ENCODE assay signal across 9 mouse cellular contexts in the genomic region with DNA sequence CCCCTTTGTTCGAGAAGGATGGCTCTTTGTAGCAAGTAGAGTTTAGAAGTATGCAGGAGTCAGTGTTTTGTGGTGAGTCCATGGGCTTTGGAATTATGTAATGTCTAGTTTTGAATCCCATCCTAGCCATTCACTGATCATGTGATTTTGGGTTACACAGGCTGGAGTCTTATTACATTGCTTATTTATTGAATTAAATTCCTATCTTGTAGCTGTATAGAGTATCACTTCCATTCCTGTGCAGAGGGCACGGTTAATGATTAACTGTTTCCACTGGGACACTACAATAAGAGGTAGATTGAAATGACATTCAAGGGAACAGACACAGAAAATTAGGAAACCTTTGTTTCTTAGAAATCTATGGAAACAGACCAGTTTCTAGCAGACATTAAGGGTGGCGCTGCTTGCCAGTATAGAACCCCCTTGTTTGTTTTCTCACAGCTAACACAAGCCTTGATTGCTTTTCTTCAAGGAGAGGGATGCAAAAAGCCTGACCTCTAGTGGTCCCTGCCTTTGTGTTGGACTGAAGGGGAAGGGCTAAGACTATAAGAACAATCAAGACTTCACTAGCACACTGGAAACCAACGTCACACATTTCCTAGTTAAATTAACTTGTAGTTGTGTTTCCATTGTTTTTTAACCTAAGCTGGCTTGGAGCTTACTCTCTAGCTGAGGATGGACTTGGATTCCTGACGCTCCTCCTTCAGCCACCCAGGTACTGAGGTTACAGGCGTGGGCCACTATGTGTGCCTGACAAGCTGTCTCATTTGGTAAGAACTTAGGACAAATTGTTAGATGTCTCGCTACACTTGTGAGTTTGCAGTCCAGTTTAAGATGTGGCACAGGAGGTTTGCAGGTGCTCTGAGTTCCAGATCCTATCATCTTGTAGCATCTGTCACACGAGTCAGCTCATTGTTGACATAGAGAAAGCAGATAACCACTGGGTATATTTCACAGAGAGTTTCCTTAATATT.
DNase-seq lines count a peak whose midpoint lies in the region; ATAC-seq and TF ChIP-seq lines count a peak whose summit lies in the region.
"Had no signal": no experiment of that assay in that cellular context is flagged by ENCODE, and none has a peak within 500 bp of the region (broad histone marks: within the 10 kb centered on the region; RNA-seq: fewer than 3 reads in every experiment).

No protein-coding gene starts in this region.

- ATAC-seq in forebrain, postnatal 0 days = no peak
- ATAC-seq in forebrain, embryonic 15.5 days (replicated peaks) = no peak
- ATAC-seq in kidney, postnatal 0 days (replicated peaks; ENCODE audit: low FRiP score, low read depth) = peak; percentile 62; the same call in 1 of the 2 replicates
- peak; percentile 73 for ATAC-seq in stomach, postnatal 0 days (ENCODE audit: low FRiP score, low TSS enrichment)
- ATAC-seq in monocyte, adult 5-6 weeks (replicated peaks; ENCODE audit: insufficient number of reproducible peaks, low FRiP score, low TSS enrichment, poor library complexity, severe bottlenecking) = no peak

- no peak overlapping the region for H3K4me3 ChIP-seq in forebrain, postnatal 0 days (ENCODE audit: low read depth, low read length)
- no peak overlapping the region for H3K4me3 ChIP-seq in forebrain, embryonic 15.5 days
- no peak overlapping the region for H3K4me3 ChIP-seq in brown adipose tissue, adult 24 weeks (ENCODE audit: insufficient read depth, low read depth, low read length)
- H3K4me3 ChIP-seq in kidney, postnatal 0 days (replicated peaks; ENCODE audit: low read depth, low read length) = no peak overlapping the region
- no peak overlapping the region for H3K4me3 ChIP-seq in stomach, postnatal 0 days (ENCODE audit: low read depth, low read length)
- H3K4me3 ChIP-seq: hindbrain, embryonic 15.5 days had no signal

- DNase-seq in forebrain, postnatal 0 days = peak; percentile 22
- peak; percentile 71 for DNase-seq in 3T3-L1 (ENCODE audit: low read depth, low spot score)
- DNase-seq in kidney, postnatal 0 days (ENCODE audit: low spot score) = peak; percentile 85
- peak; percentile 32 for DNase-seq in stomach, postnatal 0 days (ENCODE audit: low spot score)
- DNase-seq in urinary bladder, adult 2 months (ENCODE audit: low spot score) = no peak

- TF ChIP-seq CTCF in forebrain, postnatal 0 days (IDR thresholded peaks at IDR 0.05; ENCODE audit: low read depth) = peak; percentile 55
- TF ChIP-seq CTCF in kidney, postnatal 0 days (IDR thresholded peaks at IDR 0.05; ENCODE audit: low read depth) = peak; percentile 81
- peak; percentile 77 for TF ChIP-seq CTCF in stomach, postnatal 0 days (IDR thresholded peaks at IDR 0.05; ENCODE audit: low read depth)

- H3K27me3 ChIP-seq in forebrain, postnatal 0 days (ENCODE audit: insufficient read depth, low read length) = no peaks in the 10 kb centered on the region
- no peaks in the 10 kb centered on the region for H3K27me3 ChIP-seq in forebrain, embryonic 15.5 days
- H3K27me3 ChIP-seq in kidney, postnatal 0 days (ENCODE audit: insufficient read depth, low read length) = no peaks in the 10 kb centered on the region
- no peaks in the 10 kb centered on the region for H3K27me3 ChIP-seq in stomach, postnatal 0 days (ENCODE audit: control insufficient read depth, insufficient read depth, low read length)

- 55% methylated on average over 8 of the region's 8 CpGs for WGBS in forebrain, postnatal 0 days
- WGBS in forebrain, embryonic 15.5 days = 50% methylated on average over 8 of the region's 8 CpGs
- 35% methylated on average over 8 of the region's 8 CpGs for WGBS in kidney, postnatal 0 days
- WGBS in stomach, postnatal 0 days = 50% methylated on average over 8 of the region's 8 CpGs

- no peaks in the 10 kb centered on the region for H3K4me1 ChIP-seq in forebrain, postnatal 0 days (ENCODE audit: insufficient read depth)
- H3K4me1 ChIP-seq in forebrain, embryonic 15.5 days = no peaks in the 10 kb centered on the region
- no peaks in the 10 kb centered on the region for H3K4me1 ChIP-seq in brown adipose tissue, adult 24 weeks (ENCODE audit: control insufficient read depth, insufficient read depth, insufficient read length, low read length)
- peaks cover 8% of the 10 kb centered on the region; the same call in 1 of the 2 replicates for H3K4me1 ChIP-seq in kidney, postnatal 0 days (replicated peaks; ENCODE audit: insufficient read depth, low read length)
- no peaks in the 10 kb centered on the region for H3K4me1 ChIP-seq in stomach, postnatal 0 days (replicated peaks; ENCODE audit: control insufficient read depth, insufficient read depth)
- H3K4me1 ChIP-seq: hindbrain, embryonic 15.5 days had no signal

- H3K36me3 ChIP-seq in forebrain, postnatal 0 days (ENCODE audit: insufficient read depth) = no peaks in the 10 kb centered on the region
- no peaks in the 10 kb centered on the region for H3K36me3 ChIP-seq in forebrain, embryonic 15.5 days
- no peaks in the 10 kb centered on the region for H3K36me3 ChIP-seq in kidney, postnatal 0 days (ENCODE audit: insufficient read depth, low read length)
- no peaks in the 10 kb centered on the region for H3K36me3 ChIP-seq in stomach, postnatal 0 days (ENCODE audit: control insufficient read depth, insufficient read depth, low read length)
- H3K36me3 ChIP-seq: hindbrain, embryonic 15.5 days had no signal

- no peak for TF ChIP-seq EP300 in stomach, postnatal 0 days (optimal IDR thresholded peaks at IDR 0.05)

- no peak overlapping the region for H3K4me2 ChIP-seq in forebrain, postnatal 0 days (ENCODE audit: low read depth)
- no peak overlapping the region for H3K4me2 ChIP-seq in forebrain, embryonic 15.5 days (replicated peaks)
- H3K4me2 ChIP-seq in kidney, postnatal 0 days (ENCODE audit: low read length) = no peak overlapping the region
- no peak overlapping the region for H3K4me2 ChIP-seq in stomach, postnatal 0 days (replicated peaks; ENCODE audit: low read depth)
- H3K4me2 ChIP-seq: hindbrain, embryonic 15.5 days had no signal

- H3K9me3 ChIP-seq in forebrain, postnatal 0 days (ENCODE audit: low read length) = no peaks in the 10 kb centered on the region
- no peaks in the 10 kb centered on the region for H3K9me3 ChIP-seq in forebrain, embryonic 15.5 days
- H3K9me3 ChIP-seq in kidney, postnatal 0 days (replicated peaks; ENCODE audit: low read length) = no peaks in the 10 kb centered on the region
- H3K9me3 ChIP-seq in stomach, postnatal 0 days (ENCODE audit: control insufficient read depth, low read length) = no peaks in the 10 kb centered on the region
- H3K9me3 ChIP-seq: hindbrain, embryonic 15.5 days had no signal

- H3K9ac ChIP-seq in forebrain, postnatal 0 days = no peak overlapping the region
- no peak overlapping the region for H3K9ac ChIP-seq in forebrain, embryonic 15.5 days (replicated peaks)
- H3K9ac ChIP-seq in kidney, postnatal 0 days (ENCODE audit: low read depth, low read length) = no peak overlapping the region
- H3K9ac ChIP-seq in stomach, postnatal 0 days (ENCODE audit: low read length) = no peak overlapping the region
- H3K9ac ChIP-seq: hindbrain, embryonic 15.5 days had no signal

- H3K27ac ChIP-seq in forebrain, postnatal 0 days (ENCODE audit: low read depth, low read length) = no peak overlapping the region
- no peak overlapping the region for H3K27ac ChIP-seq in forebrain, embryonic 15.5 days (replicated peaks)
- H3K27ac ChIP-seq in brown adipose tissue, adult 24 weeks (replicated peaks; ENCODE audit: low read depth, low read length) = peak overlapping the region; percentile 45
- no peak overlapping the region for H3K27ac ChIP-seq in kidney, postnatal 0 days
- H3K27ac ChIP-seq in stomach, postnatal 0 days (replicated peaks) = no peak overlapping the region; the same call in 1 of the 2 replicates
- H3K27ac ChIP-seq: hindbrain, embryonic 15.5 days had no signal

Comparison
In these comparisons a context has a peak if more than half of its experiments do, and no peak if none do; other contexts are left out.
1. ATAC-seq: peak in kidney, postnatal 0 days (single experiment) and stomach, postnatal 0 days (single experiment); none in forebrain, postnatal 0 days (single experiment), forebrain, embryonic 15.5 days (single experiment) and monocyte, adult 5-6 weeks (single experiment).
2. Peak in every context shown above with its lines, with median percentiles within 50 percentile points of each other: CTCF ChIP-seq.